Mouse (Mus musculus) hindbrain, postnatal 0 days (tissue): ENCODE data around the gene N4bp2l2. TPM values are rescaled to one million over a fixed set of nuclear protein-coding genes. Genes with fewer than 3 reads are reported as not detected.
A peak's percentile ranks its signal among the peaks of the same experiment; 100 is the strongest.

Source experiments
- ATAC-seq: fragments of 200-750 bp; cut with Nextera tagmentation; 2 replicates; pipeline ENCODE4 v1.8.0; 2017; ENCODE audit warnings: mild to moderate bottlenecking, moderate TSS enrichment, moderate library complexity
- DNase-seq: peaks from one replicate; pipeline ENCODE4 v3.0.0-alpha.2; 2015; ENCODE audit warnings: low spot score
- H3K27ac ChIP-seq: fragments of 300-500 bp; sonication (generic); 2 replicates; pipeline ENCODE4 v1.5.1; 2014; ENCODE audit warnings: mild to moderate bottlenecking
- H3K27me3 ChIP-seq: fragments of 300-500 bp; sonication (generic); 2 replicates; pipeline ENCODE4 v1.6.1; 2014; ENCODE audit warnings: low read length, mixed read lengths; ENCODE audit not compliant: insufficient read depth
- H3K36me3 ChIP-seq: fragments of 300-500 bp; sonication (generic); 2 replicates; pipeline ENCODE4 v1.6.1; 2014; ENCODE audit warnings: low read length, mixed read lengths; ENCODE audit not compliant: insufficient read depth
- H3K4me1 ChIP-seq: fragments of 300-500 bp; sonication (generic); 2 replicates; pipeline ENCODE4 v1.6.1; 2014; ENCODE audit warnings: antibody characterized with exemption, low read length, mixed read lengths; ENCODE audit not compliant: insufficient read depth
- H3K4me2 ChIP-seq: fragments of 300-500 bp; sonication (generic); 2 replicates; pipeline ENCODE4 v1.6.1; 2014; ENCODE audit warnings: low read depth, mild to moderate bottlenecking, low read length, moderate library complexity, mixed read lengths
- H3K4me3 ChIP-seq: fragments of 300-500 bp; sonication (generic); 2 replicates; pipeline ENCODE4 v1.5.1; 2014; ENCODE audit warnings: low read length
- H3K9ac ChIP-seq: fragments of 300-500 bp; sonication (generic); replicated peaks from 2 replicates; pipeline ENCODE4 v1.6.1; 2014; ENCODE audit warnings: mild to moderate bottlenecking, low read length, moderate library complexity, mixed read lengths
- H3K9me3 ChIP-seq: fragments of 300-500 bp; sonication (generic); 2 replicates; pipeline ENCODE4 v1.6.1; 2016; ENCODE audit warnings: low read length, mixed read lengths
- CTCF ChIP-seq: IDR thresholded peaks from 2 replicates; pipeline ENCODE4 v1.5.1; 2016; ENCODE audit warnings: antibody characterized with exemption, control low read depth, low read depth
- WGBS: fragments of 180-500 bp; shearing (Covaris S2); extraction: QIAGEN DNeasy Blood & Tissue Kit; methylation state at CpG from one replicate; pipeline ENCODE4 v1.1.7; 2014; 5-methylcytosine and 5-hydroxymethylcytosine counted together
- polyA plus RNA-seq: library from polyadenylated mRNA; unstranded; fragments of >200 nt; fragmentation: Nextera tagmentation; extraction: Ambion mirVana; gene quantifications from 2 replicates; pipeline ENCODE4 v1.2.1, GENCODE M21; 2015
- total RNA-seq: library from RNA; depleted of rRNA; stranded (reverse); fragments of >200 nt; gene quantifications from 2 replicates; pipeline ENCODE4 v1.2.3, GENCODE M21; 2014

The N4bp2l2 gene
- total and polyA plus RNA-seq, 2 experiments from 2014 or later = 31.5 to 37.6 TPM

- peak overlapping the region; percentile 83 for H3K9ac ChIP-seq
- H3K27ac ChIP-seq = peak overlapping the region; percentile 81
- WGBS = under 1% methylated on average over 55 of the region's 102 CpGs
- H3K27me3 ChIP-seq = no peaks in the 10 kb centered on the region
- peak overlapping the region; percentile 91 for H3K4me3 ChIP-seq
- no peaks in the 10 kb centered on the region for H3K4me1 ChIP-seq
- ATAC-seq = peak; percentile 87
- no peaks in the 10 kb centered on the region for H3K9me3 ChIP-seq
- no peak for TF ChIP-seq CTCF
- H3K4me2 ChIP-seq = peak overlapping the region; percentile 92
- no peaks in the 10 kb centered on the region for H3K36me3 ChIP-seq
- DNase-seq = peak; percentile 81
Measured at GRCm38 (mm10) chr5:150593756-150594648, 72.0 kb downstream of the N4bp2l2 start.

- Histone ChIP-seq H3K27me3 (no peaks in the 10 kb centered on the region), H3K4me2 (peak overlapping the region; percentile 92), H3K9ac (peak overlapping the region; percentile 83), H3K9me3 (no peaks in the 10 kb centered on the region), H3K27ac (peak overlapping the region; percentile 81), H3K4me3 (peak overlapping the region; percentile 91), H3K36me3 (no peaks in the 10 kb centered on the region), H3K4me1 (no peaks in the 10 kb centered on the region)
- 11% methylated on average over 39 of the region's 40 CpGs for WGBS
- DNase-seq = peak; percentile 53
- peak; percentile 60 for ATAC-seq
- no peak for TF ChIP-seq CTCF
Measured at GRCm38 (mm10) chr5:150592904-150593755, 72.9 kb downstream of the N4bp2l2 start.

- Histone ChIP-seq H3K4me2 (peak overlapping the region; percentile 92), H3K36me3 (no peaks in the 10 kb centered on the region), H3K4me3 (peak overlapping the region; percentile 91), H3K4me1 (no peaks in the 10 kb centered on the region), H3K27me3 (no peaks in the 10 kb centered on the region), H3K9ac (no peak overlapping the region; the same call in 1 of the 2 replicates), H3K9me3 (no peaks in the 10 kb centered on the region), H3K27ac (no peak overlapping the region; the same call in 1 of the 2 replicates)
- DNase-seq = no peak
- WGBS = 78% methylated on average over 13 of the region's 13 CpGs
- ATAC-seq = no peak
- TF ChIP-seq CTCF = no peak
Measured at GRCm38 (mm10) chr5:150592186-150592903, 73.6 kb downstream of the N4bp2l2 start.

- Histone ChIP-seq H3K27me3 (no peaks in the 10 kb centered on the region), H3K4me1 (no peaks in the 10 kb centered on the region), H3K4me2 (no peak overlapping the region), H3K27ac (no peak overlapping the region), H3K9ac (no peak overlapping the region), H3K4me3 (no peak overlapping the region), H3K9me3 (no peaks in the 10 kb centered on the region), H3K36me3 (no peaks in the 10 kb centered on the region)
- DNase-seq (no peak), ATAC-seq (no peak)
- WGBS = 88% methylated on average over 2 of the region's 2 CpGs
- TF ChIP-seq CTCF = no peak
Measured at GRCm38 (mm10) chr5:150589945-150590344, 76.0 kb downstream of the N4bp2l2 start.

- Histone ChIP-seq H3K9ac (no peak overlapping the region), H3K27me3 (no peaks in the 10 kb centered on the region), H3K4me3 (no peak overlapping the region), H3K36me3 (no peaks in the 10 kb centered on the region), H3K27ac (no peak overlapping the region), H3K9me3 (no peaks in the 10 kb centered on the region), H3K4me1 (no peaks in the 10 kb centered on the region), H3K4me2 (no peak overlapping the region)
- DNase-seq (no peak), ATAC-seq (no peak)
- no peak for TF ChIP-seq CTCF
- 47% methylated on average over 6 of the region's 6 CpGs for WGBS
Measured at GRCm38 (mm10) chr5:150584337-150584729, 81.7 kb downstream of the N4bp2l2 start.

GRCm38 (mm10) chr5:150583622-150584336 is 82.2 kb downstream of the N4bp2l2 start:
- H3K27me3 ChIP-seq = no peaks in the 10 kb centered on the region
- DNase-seq (no peak), ATAC-seq (peak; percentile 51; the same call in 1 of the 2 replicates)
- H3K4me2 ChIP-seq = no peak overlapping the region
- WGBS = 62% methylated on average over 5 of the region's 5 CpGs
- no peak overlapping the region for H3K27ac ChIP-seq
- H3K4me1 ChIP-seq = no peaks in the 10 kb centered on the region
- no peak overlapping the region for H3K9ac ChIP-seq
- no peaks in the 10 kb centered on the region for H3K9me3 ChIP-seq
- no peak for TF ChIP-seq CTCF
- H3K36me3 ChIP-seq = no peaks in the 10 kb centered on the region
- no peak overlapping the region for H3K4me3 ChIP-seq
